Mouse (Mus musculus) megakaryocyte, adult 5-6 weeks (primary cell): ENCODE data around the gene Thoc3. TPM values are rescaled to one million over a fixed set of nuclear protein-coding genes. Genes with fewer than 3 reads are reported as not detected.

Experiments
- ATAC-seq: 2 replicates; pipeline ENCODE4 v1.8.0; 2016; ENCODE audit warnings: mild to moderate bottlenecking, inconsistent platforms; ENCODE audit not compliant: poor library complexity, severe bottlenecking
- total RNA-seq, 2 experiments: library from RNA; stranded (forward) in 1 of 2; stranded (reverse) in 1 of 2; fragments of 153-499, 151-499 nt in 1 of 2; fragments of 221-1000, 200-1000 nt in 1 of 2; gene quantifications; 2 replicates each; pipeline versions ENCODE4 v1.2.3 to v1.2.4; 2015 to 2017

Gene Thoc3
- total RNA-seq, 2 experiments from 2014 or later = 15.2 to 19.6 TPM

DNA sequence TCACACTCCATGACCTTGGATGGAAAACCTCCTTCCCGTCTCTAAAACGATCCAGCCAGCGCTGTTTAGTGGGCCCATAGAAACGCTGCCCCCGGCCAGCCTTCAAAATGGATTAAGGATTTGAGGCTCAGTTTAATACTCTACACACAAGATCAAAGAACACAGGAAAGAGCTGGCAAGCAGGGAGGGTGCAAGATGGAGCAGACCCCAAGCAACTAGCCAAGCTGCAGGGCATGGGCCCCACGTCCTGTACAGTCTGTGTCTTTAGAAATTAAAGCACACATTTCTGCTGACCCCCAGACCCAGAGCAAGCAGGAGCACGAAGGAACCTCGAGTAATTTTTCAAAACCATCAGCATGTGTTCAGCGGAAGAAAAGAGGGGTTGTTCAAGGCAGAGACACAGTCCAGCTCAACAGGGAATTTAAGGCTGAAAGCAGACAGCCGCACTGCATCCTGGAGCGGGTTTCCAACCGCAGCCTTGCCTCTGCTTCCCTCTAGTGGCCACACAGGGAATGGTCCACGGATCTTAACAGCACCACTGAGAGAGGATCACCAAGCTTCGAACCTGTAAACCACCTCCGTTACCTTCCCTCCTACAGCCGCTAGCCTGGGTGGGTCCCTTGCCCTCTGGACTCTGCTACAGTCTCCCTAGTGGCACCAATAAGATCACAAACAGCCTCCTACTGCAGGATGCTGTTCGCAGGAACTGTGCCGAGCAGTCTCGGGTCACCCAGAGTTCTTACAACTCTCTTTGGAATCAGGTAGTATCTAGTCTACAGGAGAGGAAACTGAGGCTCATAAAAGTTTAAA lies 21.8 kb downstream of the Thoc3 start:
- ATAC-seq = peak; percentile 91

DNA sequence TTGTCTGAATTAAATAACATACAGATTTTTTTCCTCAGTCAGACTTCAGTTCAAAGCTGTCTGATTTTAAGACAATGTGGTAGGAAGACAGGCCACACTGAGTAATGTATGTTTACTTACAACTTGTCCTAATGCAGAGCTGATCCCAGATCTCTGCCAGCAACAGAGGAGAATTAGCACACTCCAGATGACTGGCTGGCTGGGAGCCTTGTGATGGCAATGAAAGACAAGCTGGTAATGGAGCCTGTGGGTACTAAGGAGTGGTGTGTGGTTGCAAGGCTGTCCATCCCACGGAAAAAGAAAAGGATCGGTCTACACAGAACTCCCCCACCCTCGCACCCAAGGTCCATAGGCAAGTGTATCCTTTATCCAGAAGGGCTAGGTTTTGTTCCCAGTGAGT lies 25.0 kb downstream of the Thoc3 start:
- no peak for ATAC-seq

DNA sequence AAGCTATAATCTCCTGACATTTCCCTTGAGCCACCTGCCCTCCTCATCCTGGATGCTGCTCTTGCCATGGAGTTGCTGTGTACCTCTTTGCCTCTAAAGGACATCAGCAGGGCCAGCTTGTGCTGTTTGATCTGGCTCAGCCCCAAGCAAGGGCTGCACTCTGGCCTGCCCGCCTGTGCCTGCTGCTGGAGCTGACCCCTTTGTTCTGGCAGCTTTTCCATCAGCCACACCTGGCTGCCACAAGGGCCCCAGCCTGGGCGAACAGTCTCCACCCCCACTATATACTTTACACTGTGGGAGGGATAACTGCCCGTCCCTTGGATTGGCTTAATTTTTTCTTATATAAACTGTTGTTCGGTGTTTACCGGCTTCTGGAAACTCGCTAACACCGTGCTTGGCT lies 28.7 kb downstream of the Thoc3 start:
- no peak for ATAC-seq

DNA sequence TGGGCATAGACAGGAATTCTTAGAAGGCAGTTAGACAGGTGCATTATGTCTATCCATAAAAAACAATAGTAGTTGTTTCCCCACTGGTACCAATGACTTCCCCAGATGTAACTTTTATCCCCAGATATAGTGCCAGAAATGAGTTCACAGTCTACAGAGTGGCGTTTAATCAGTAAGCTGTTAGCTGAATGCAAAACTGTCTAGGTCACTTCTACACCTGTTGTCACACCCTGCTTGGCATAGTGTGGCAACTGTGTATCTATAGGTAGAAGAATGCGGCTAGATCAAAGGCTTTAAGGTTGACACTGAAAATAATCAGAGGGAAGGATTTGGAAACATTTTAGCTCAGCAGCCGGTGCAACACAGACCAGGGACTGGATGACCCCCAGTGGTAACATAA lies 29.8 kb downstream of the Thoc3 start:
- ATAC-seq = no peak

DNA sequence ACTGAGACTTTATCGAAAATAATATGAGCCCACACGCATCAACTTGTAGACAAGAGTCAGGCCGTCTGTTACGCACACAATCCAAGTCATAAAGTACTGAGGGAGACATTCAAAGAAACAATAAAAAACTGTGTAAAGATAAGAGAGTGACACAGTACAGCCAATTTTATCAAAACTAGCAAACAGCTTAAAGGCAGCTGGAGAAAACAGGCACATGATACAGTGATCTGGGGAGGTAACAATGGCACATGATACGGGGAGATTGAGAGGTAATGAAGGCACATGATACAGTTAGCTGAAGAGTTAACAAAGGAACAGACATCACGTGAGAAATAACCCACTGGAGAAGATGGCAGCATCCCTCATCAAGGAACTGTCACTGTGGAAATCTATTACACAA lies 31.6 kb downstream of the Thoc3 start:
- ATAC-seq = no peak

DNA sequence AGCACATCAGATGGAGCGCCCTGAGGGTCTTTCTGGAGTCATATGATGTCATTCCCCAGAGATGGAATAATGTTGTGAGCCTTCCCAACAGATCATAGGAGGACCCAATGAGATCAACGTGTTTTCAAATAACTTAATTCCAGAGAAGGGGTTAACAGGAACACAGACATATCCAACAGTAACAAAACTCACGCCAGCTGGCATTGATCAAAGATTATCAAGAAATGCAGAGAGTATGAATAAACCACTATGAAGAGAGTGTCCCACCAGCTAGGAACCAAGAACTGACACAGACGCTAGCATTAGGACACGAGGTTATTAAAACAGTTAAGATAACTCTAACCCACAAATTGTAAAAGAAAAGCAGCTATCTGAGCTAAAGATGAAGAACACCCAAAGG lies 32.0 kb downstream of the Thoc3 start:
- ATAC-seq = no peak

DNA sequence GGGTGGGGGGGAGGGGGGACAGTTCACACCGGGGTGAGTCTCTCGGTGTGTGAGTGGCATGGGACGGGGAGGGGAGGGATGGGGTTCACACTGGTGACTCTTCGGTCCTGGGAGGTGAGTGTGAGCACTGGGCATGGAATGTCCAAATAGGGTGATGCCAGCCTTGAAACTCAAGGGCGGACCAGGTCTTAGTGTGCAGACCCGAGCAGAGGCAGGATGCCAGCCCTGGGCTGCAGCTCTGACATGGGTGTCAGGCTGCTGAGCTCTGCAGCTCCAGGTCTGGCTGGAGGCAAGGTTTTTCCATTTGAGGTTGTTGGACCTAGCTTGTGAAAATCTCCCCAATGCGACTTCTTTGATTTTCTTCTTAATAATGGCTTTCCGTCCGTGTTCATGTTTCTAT lies 37.5 kb downstream of the Thoc3 start:
- no peak for ATAC-seq

DNA sequence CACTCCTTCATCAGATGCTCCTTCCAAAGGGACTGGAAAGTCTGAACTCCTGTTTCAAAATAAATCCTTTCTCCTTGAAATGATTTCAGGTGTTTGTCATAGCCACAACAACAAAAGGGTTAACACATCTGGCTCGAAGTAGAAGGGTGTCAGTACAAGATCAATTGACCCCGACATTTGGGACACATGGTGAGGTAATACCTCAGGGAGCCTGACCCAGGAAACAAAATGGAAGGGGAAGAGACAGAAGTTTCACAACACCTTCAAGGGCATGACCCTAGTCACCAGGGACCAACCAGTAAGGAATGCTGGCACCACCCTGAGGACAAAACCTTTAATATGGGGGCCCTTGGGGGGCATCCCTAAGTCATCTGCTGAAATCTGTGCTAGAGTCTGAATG lies 38.6 kb downstream of the Thoc3 start:
- no peak for ATAC-seq

DNA sequence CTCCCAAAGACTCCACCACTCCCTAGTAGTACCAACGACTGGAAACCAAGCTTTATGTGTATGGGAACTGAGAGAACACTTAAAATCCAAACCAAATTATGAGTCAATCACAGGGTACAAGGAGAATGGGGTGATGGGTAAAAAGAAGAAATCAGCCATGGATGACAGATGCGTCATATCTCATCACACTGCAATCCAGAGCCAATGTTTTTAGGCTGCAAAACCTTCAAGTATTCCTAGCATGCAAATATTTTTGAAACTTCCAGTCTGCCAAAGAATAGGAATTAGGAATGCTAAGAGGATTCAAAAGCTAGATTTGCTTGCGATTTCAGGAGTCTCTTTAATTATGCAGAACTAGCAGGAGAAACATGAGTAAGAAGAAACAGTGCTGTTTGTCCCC lies 39.9 kb downstream of the Thoc3 start:
- ATAC-seq = no peak

DNA sequence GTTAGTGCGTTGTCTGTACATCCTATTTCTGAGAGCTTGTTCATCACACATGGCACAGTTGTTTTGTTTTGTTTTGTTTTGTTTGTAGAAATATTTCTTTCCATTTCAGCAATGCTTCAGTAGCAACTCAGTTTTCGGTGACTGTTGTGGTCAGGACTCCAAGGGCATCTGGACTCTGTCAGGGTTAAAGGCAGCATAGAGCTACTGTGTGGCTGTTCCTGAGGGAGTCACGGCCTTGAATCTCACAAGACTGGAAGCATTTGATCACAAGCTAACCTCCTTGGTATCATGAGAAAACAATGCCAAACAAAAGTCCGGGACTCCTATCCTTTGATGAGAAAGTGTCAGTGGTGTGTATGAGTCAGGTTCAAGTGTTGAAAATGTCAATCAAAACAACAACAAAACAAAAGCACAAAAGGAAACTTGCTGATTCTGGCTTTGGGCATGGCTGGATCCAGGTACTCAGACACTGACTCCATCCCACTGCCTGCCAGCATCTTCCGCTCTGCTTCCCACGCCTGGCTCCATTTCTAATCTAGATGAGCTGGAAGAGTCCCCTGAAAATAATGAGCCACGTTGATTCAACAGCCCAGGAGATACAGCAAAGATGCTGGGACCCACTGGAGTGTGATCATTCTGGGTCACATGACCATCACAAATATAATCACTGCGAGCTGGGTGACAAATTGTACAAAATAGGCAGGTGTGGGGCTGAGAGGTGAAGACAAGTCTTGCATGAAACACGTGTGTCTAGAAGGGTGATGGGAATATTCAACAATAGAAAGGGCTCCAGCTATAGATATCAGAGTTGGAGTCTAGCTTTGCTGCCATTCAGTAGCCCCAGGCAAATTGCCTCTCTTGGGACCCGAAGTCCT lies 41.6 kb downstream of the Thoc3 start:
- no peak for ATAC-seq

DNA sequence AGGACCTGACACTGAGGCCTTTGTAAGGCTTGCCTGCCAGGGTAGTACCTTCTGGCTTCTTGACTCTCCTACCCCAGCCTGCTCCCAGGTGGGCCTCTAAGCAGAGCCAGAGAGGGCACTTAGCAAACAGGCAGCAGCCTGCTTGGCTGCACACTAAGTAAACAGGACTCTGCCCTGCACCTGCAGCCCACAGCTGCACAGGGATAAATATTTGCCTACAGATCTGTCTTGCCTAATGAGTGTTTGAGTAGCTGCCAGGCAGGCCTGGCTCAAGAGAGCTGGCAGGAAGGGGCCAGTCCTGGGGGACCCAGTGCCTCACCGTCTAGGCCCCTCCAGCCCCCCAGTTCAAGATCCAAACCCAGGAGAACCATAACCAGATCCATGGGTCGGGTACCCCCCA lies 43.4 kb downstream of the Thoc3 start:
- no peak for ATAC-seq

DNA sequence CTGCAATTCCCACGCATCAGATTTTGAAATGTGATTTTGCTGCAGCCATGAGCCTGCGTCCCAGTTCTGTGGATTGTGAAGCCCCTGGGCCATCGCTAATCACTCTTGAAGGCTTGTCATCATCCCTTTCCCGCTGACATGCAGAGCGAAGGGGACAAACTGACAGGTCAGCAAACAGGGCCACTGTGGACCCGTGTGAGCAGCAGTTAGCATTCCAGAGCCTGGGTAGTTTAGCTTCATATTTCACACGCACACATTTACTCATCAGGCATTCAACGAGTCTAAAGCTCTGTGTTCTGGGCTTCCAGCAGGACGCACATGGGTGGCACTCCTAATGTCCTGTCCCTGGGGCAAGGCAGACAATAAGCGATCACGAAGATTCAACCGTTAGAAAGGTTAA lies 48.4 kb downstream of the Thoc3 start:
- ATAC-seq = no peak

DNA sequence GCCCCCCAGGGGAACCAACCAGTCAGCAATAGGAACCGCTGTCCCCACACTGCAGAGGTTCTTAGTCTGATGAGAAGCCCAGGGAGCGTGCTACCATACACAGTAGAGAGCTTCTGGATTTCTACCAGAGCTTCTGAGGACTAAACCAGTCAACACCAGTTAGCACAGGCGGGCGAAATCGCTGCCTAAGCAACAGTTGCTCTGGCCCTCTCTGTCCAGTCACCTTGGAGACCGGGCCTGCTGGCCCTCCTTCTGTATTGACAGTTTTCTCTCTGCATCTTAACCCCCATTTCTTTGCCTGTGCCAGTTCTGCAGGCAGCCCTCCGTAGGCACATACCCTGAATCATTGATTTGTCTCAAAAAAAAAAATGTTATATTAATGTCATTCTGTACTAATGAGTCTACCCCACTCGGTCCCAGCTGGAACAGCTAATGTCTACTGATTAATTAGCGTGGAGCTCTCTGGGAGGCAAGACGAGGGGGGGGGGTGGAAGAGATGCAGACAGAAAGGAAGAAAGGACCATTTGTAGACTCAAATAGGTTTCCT lies 49.8 kb downstream of the Thoc3 start:
- ATAC-seq = no peak

DNA sequence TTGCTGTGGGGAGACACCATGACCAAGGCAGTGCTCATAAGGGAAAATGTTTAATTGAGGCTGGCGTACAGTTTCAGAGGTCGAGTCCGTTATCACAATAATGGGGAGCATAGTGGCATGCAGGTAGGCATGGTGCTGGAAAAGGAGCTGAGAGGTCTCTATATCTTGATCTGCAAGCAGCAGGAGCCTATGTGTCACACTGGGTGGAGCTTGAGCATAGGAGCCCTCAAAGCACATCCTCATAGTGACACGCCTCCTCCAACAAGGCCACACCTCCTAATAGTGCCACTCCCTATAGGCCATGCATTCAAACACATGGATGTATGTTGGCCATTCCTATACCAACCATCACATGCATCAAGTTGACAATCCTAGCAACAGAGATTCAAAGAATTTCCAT lies 53.6 kb downstream of the Thoc3 start:
- ATAC-seq = no peak

DNA sequence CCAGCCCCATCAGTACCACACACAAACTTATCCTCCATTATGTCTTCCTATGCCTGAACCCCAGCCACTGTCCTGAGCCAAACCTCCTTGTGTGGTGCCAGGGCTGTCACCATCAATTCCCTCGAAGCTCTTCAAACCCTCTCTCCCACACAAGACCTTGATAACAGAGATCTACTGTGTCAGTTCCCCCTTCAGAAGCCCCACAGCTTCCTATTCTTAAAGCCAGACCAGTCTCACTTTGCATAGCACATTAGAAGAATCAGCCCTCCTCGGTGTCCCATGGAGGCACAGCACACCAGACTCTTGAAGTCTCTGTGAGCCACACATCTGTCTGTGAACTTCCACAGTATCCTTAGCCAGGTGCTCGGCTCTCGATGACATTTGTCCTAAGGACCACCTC lies 55.9 kb downstream of the Thoc3 start:
- no peak for ATAC-seq

DNA sequence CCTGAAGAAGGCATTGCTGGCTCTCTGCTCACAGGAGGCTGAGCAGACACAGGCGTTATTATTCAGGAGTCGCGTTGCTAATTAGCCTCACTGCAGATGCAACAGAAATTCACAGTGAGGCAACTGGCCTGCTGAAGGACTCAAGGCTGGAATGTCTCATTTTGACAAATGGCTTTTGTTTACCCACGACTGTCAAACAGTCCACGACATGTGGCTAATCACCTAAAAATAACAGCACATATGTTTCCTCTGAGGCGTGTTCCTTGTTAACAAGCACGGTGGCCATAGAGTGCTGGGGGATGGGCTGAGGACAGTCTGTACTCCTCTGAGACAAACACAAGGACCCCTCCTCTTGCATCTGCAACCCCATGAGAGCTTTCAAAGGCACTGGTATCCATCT lies 56.4 kb downstream of the Thoc3 start:
- ATAC-seq = no peak

DNA sequence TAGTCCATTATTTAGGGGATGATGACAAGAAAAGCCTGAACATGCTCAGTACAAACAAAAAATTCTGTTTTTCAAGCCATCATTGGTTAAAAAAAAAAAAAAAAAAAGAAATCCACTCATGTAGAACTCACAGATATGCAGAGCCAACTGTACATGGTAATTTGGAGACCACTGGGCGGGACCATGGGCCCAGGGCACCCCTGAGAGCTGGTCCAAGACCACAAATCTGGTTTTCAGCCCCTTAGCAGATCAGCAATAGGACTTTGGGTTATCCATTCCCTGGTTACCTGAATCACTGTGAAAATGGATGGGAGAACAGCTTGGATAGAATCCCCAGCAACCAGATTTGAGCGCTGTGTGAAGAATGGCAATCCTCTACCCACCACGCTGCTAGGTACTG lies 57.0 kb downstream of the Thoc3 start:
- ATAC-seq = no peak

Other genes starting within 250 kb of the Thoc3 start
- gene Cplx2, start 97.5 kb downstream of the Thoc3 start, total RNA-seq (2015) = 0.05 TPM in 1 of 2 replicates, not detected in the other
- gene Cplx2, start 97.5 kb downstream of the Thoc3 start, total RNA-seq (2017) = 0.04 TPM in 1 of 2 replicates, not detected in the other
- 5.3 and 5.5 TPM in 2 replicates for gene Simc1, start 34.9 kb upstream of the Thoc3 start, total RNA-seq (2015)
- gene Simc1, start 34.9 kb upstream of the Thoc3 start, total RNA-seq (2017) = 4.1 and 5.3 TPM in 2 replicates
- 70.1 and 71.1 TPM in 2 replicates for gene 4833439L19Rik, start 96.6 kb upstream of the Thoc3 start, total RNA-seq (2015)
- gene 4833439L19Rik, start 96.6 kb upstream of the Thoc3 start, total RNA-seq (2017) = 43.9 and 48.8 TPM in 2 replicates
- gene Arl10, start 106.2 kb upstream of the Thoc3 start, total RNA-seq (2015) = 20.4 and 22.4 TPM in 2 replicates
- gene Arl10, start 106.2 kb upstream of the Thoc3 start, total RNA-seq (2017) = 22.9 and 23.3 TPM in 2 replicates
- gene Nop16, start 121.2 kb upstream of the Thoc3 start, total RNA-seq (2015) = 15.6 and 18.9 TPM in 2 replicates
- 27.8 and 28.0 TPM in 2 replicates for gene Nop16, start 121.2 kb upstream of the Thoc3 start, total RNA-seq (2017)
- gene Higd2a, start 121.4 kb upstream of the Thoc3 start, total RNA-seq (2015) = 144 and 147 TPM in 2 replicates
- 66.2 and 100 TPM in 2 replicates for gene Higd2a, start 121.4 kb upstream of the Thoc3 start, total RNA-seq (2017)
- gene Cltb, start 142.5 kb upstream of the Thoc3 start, total RNA-seq (2015) = 5.9 and 6.6 TPM in 2 replicates
- gene Cltb, start 142.5 kb upstream of the Thoc3 start, total RNA-seq (2017) = 19.3 and 20.7 TPM in 2 replicates
- 23.1 and 32.6 TPM in 2 replicates for gene Faf2, start 152.9 kb upstream of the Thoc3 start, total RNA-seq (2015)
- 36.1 and 38.9 TPM in 2 replicates for gene Faf2, start 152.9 kb upstream of the Thoc3 start, total RNA-seq (2017)
- 70.0 and 71.3 TPM in 2 replicates for gene Rnf44, start 225.1 kb upstream of the Thoc3 start, total RNA-seq (2015)
- gene Rnf44, start 225.1 kb upstream of the Thoc3 start, total RNA-seq (2017) = 17.8 and 21.2 TPM in 2 replicates
- gene Cdhr2, start 232.6 kb upstream of the Thoc3 start, total RNA-seq (2015) = not detected in 2 replicates
- gene Cdhr2, start 232.6 kb upstream of the Thoc3 start, total RNA-seq (2017) = not detected in 2 replicates